Mouse (Mus musculus) cerebellum, postnatal 25 days (tissue): ENCODE results near the gene Iqschfp.

Source experiments
- DNase-seq, 2 experiments: peaks; one replicate each; pipeline ENCODE4 v3.0.0; 2021; ENCODE audit warnings: mixed read lengths in 2 of 2

Gene Iqschfp

DNA sequence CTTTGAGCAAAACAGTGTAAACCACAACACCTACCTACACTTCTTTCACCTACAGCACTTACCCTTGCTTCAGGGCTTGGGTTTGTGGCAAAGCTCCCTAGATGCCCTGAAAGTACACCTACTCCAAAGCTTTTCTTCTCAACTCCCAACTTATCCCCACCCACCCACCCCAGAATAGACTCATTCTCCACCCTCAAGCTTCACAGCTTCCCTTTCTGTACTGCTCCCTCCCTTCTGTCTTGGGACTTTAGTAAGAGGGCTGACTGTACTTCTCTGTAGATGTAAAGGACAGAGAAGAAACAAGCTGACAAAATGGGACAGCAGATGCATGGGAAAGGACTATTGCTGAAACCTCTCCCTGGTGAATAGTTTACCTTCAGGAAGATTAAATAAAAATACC, 476.0 kb downstream of the Iqschfp start:
- DNase-seq: no peak

DNA sequence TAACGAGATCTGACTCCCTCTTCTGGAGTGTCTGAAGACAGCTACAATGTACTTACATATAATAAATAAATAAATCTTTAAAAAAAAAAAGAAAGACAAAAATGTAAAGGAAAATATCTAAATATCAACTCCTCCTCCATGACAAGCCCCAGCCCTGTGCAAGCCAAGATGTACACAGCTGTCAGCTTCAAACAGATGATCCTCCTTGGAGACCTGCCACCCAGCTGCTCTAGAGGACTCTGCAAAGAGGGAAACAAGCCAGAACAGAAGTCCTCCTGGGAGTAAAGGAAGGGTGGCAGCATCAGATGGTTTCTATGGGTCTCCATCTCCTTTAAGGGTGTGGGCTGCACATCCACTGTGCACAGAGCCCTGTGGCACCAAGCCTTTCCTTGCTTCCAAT, 480.9 kb downstream of the Iqschfp start:
- no peak for DNase-seq

GRCm38 (mm10) chr3:68375100-68375508, 483.1 kb downstream of the Iqschfp start:
- DNase-seq: no peak

- no peak for DNase-seq
Measured at GRCm38 (mm10) chr3:68377452-68378198, 485.6 kb downstream of the Iqschfp start.

GRCm38 (mm10) chr3:68378799-68379198, 486.8 kb downstream of the Iqschfp start:
- DNase-seq: no peak

GRCm38 (mm10) chr3:68379242-68379641, 487.2 kb downstream of the Iqschfp start:
- no peak for DNase-seq

DNA sequence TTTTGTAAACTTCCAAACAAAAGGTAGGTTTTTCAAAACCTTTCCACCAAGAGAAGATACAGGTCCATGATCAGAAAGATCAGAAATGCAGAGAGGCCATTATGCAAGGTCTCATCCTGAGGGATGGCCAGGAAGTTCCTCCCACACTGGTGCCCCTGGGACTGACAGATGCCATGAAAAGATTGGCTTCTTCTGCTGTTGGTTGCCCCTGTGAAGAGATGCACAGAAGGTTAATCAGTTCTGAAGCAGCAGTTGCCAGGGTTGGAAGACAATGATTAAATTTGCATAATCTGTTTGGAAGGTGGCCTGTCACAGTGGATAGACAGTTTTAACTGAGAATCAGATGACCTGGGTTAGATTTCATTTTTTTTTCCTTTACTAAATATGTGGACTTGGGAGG, 491.6 kb downstream of the Iqschfp start:
- DNase-seq: peak in 1 of 2 experiments; percentile 26

GRCm38 (mm10) chr3:68385544-68385943, 493.5 kb downstream of the Iqschfp start:
- DNase-seq: no peak

DNA sequence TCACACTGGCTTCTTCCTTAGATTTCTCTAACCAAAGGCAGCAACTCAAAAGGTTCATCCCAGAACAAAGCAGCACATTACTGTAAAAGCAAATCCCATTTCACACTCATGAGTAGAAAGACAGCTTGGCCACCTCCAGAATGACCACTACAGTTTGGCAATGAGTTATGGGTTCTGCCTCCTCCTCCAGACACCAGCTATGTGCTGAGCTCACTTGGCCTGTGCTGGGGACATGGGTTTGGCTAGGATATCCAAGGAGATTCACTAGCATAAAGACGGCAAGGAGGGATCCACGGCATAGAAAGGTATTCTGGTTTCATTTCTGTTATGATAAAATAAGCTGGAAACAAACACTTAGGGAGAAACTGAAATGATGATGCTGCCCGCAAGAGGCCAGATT, 496.0 kb downstream of the Iqschfp start:
- DNase-seq: no peak

- no peak for DNase-seq
Measured at GRCm38 (mm10) chr3:68393578-68393977, 501.5 kb downstream of the Iqschfp start.

GRCm38 (mm10) chr3:68398691-68399090, 506.7 kb downstream of the Iqschfp start:
- DNase-seq: no peak

- DNase-seq: no peak
Measured at GRCm38 (mm10) chr3:68400121-68400520, 508.1 kb downstream of the Iqschfp start.

DNA sequence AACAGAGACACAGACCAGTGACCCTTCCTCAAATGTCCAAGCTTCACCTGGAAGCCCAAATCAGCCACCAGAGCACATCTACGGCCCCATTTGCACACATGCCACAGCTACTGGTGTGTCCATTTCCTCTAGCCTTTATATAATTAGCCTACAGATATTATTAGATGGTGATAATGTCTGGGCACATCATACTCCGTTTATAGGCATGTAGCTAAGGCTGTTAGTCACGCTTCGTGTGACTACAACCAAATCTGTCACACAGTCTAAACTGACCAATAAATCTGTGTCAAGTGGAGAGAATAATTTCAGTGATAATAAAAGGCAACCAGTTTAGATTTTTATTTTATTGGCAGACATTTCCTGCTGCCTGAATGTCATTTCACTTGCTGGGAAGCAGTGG, 511.3 kb downstream of the Iqschfp start:
- DNase-seq: no peak

DNA sequence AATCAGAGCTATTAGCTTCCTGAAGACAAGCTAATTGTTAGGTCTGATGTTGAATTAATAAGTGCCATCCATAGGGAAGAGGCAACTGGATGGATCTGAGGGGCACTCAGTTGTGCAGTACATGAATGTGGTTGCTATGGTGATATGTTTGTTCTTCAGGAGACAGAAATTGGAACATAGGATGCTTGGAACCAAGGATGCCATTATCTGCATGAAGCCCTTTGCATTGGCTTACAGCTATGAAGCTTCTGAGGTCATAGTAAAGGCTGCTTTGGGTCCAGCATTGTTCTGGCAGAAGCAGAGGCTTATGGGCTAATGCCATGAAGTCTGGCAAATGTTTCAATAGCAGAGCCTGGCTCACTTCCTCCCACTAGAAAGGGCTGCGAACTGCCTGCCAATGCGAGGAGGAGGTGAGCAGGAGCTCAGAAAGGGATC, 511.8 kb downstream of the Iqschfp start:
- DNase-seq: peak; percentile 67 to 77

DNA sequence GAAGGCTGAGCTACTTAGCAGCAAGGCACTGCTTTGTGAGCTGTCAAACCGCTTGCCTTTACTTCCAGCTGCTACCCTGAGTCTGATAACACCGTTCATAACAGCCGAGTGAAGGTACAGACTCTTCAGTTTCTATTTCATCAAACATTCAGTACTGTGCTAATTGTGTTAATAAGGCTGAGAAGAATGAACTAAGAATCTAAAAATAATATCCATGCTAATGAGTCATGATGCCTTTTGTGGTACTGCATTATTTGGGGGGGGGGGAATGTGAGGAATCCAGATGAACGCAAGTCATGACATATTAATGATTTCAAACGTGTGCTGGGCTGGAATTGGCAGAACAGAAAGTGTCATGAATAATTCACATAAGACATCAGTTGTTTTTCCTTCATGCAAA, 513.7 kb downstream of the Iqschfp start:
- DNase-seq: no peak

GRCm38 (mm10) chr3:68412262-68412661, 520.2 kb downstream of the Iqschfp start:
- DNase-seq: no peak

GRCm38 (mm10) chr3:68419792-68420191, 527.8 kb downstream of the Iqschfp start:
- no peak for DNase-seq

DNA sequence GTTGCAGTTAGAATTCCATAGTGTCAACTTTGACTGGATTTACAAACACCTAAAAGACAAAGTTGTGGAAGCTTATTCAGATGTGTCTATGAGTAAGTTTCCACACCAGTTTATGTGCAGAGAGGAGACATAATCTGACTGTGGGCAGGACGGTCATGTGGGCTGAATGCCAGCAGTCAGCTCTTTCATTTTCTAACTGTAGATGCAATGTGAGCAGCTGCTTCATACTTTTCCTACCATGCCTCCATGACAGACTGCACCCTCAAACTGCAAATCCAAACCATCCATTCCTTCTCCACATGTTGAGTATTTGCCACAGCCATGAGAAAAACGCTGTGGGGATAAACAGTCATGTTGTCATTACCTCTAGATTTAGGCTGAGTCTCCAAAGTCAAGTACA, 528.9 kb downstream of the Iqschfp start:
- peak in 1 of 2 experiments; percentile 50 for DNase-seq

GRCm38 (mm10) chr3:68421849-68422248, 529.8 kb downstream of the Iqschfp start:
- peak; percentile 87 to 93 for DNase-seq

DNA sequence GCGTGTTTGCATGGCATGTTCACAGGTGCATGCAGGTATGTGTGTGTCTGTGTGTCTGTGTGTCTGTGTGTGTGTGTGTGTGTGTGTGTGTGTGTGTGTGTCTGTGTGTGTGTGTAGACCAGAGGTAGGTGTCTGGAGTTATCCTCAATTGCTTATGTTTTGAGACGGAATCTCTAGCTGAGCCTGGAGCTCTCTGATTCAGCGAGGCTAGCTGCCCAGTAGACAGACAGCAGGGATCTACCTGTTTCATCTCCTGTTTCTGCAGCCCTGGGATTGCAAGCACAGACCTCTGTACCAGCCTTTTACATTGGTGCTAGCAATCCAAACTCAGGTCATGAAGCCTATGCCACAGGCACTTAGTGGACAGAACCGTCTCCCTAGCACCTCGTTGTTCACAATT, 536.0 kb downstream of the Iqschfp start:
- DNase-seq: peak; percentile 65 to 70

- no peak for DNase-seq
Measured at GRCm38 (mm10) chr3:68434435-68434834, 542.4 kb downstream of the Iqschfp start.

- no peak for DNase-seq
Measured at GRCm38 (mm10) chr3:68434897-68435296, 542.9 kb downstream of the Iqschfp start.

DNA sequence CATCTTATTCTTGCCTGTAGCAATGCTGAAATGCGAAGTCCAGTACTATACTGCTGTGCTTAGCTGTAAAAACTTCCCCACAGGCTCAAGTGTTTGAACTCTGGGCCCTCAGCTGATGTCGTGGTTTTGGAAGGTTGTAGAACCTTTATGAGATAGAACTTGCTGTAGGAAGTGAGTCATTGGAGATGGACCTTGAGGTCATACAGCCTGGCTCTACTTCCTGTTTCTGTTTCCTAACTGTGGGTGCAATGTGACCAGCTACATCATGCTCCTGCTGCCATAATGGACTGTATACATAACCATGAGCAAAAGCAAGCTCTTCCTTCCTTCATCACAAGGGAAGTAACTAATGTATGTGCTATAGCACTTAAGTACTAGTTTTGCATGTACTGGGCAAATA, 556.4 kb downstream of the Iqschfp start:
- DNase-seq: no peak

DNA sequence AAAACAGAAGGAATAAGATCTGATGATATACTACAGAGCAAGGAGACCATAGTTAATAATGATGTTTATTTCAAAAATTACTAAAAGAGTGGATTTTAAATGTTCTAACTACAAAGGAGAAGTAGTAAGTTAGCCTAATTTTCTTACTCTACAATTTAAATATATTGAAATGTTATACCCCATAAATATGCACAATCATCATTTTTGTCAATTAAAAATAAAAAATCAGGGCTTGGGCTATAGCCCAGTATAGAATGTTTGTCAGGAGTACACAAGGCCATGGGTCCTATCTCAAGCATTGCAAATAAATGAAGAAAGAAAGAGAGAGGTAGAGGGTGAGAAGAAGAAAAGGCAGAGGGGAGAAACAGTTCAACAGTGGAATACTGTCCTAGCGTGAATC, 559.6 kb downstream of the Iqschfp start:
- DNase-seq: no peak

DNA sequence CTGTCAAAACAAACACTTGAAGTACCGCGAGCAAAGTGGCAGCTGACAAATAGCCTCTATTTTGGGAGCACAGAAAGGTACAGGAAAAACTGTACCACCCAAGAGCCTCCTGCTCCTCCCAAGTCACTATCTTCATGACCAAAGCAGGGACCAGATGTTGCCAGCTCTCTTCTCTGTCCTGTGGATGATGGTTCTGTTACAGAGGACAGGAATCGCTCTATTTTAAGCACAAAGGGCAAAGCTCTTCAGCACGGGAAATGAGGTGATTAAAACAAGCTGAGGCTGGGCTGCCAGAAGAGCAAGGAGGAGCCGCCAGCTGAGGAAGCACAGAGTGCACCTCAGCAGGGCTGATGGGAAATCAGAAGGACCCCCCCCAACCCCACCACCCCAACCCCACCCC, 561.2 kb downstream of the Iqschfp start:
- DNase-seq: no peak
